Mouse (Mus musculus) heart, embryonic 15.5 days (tissue): ENCODE measurements around the gene Cntnap5b. TPM values are rescaled to one million over a fixed set of nuclear protein-coding genes. Genes with fewer than 3 reads are reported as not detected.
"Not testable (repeated sequence)": the region's sequence is repeated elsewhere in the genome, so short reads cannot be mapped to it uniquely, and the experiment has no call there.

Source experiments
- ATAC-seq: fragments of 200-750 bp; cut with Nextera tagmentation; replicated peaks from 2 replicates; pipeline ENCODE4 v1.8.0; 2017; ENCODE audit warnings: low read depth, moderate TSS enrichment; ENCODE audit not compliant: insufficient number of reproducible peaks, insufficient read depth, low FRiP score
- H3K27ac ChIP-seq: fragments of 300-500 bp; sonication (generic); 2 replicates; pipeline ENCODE4 v1.5.1; 2015; ENCODE audit warnings: mild to moderate bottlenecking, inconsistent platforms
- H3K27me3 ChIP-seq: fragments of 300-500 bp; sonication (generic); 2 replicates; pipeline ENCODE4 v1.6.1; 2015; ENCODE audit warnings: inconsistent platforms
- H3K36me3 ChIP-seq: fragments of 300-500 bp; sonication (generic); 2 replicates; pipeline ENCODE4 v1.6.1; 2015; ENCODE audit warnings: mild to moderate bottlenecking, inconsistent platforms
- H3K4me1 ChIP-seq: fragments of 300-500 bp; sonication (generic); replicated peaks from 2 replicates; pipeline ENCODE4 v1.6.1; 2015; ENCODE audit warnings: inconsistent platforms
- H3K4me2 ChIP-seq: fragments of 300-500 bp; sonication (generic); 2 replicates; pipeline ENCODE4 v1.6.1; 2015; ENCODE audit warnings: inconsistent platforms, mild to moderate bottlenecking, moderate library complexity
- H3K4me3 ChIP-seq: fragments of 300-500 bp; sonication (generic); 2 replicates; pipeline ENCODE4 v1.5.1; 2015; ENCODE audit warnings: mild to moderate bottlenecking, inconsistent platforms
- H3K9ac ChIP-seq: fragments of 300-500 bp; sonication (generic); 2 replicates; pipeline ENCODE4 v1.6.1; 2015; ENCODE audit warnings: mild to moderate bottlenecking, inconsistent platforms
- H3K9me3 ChIP-seq: fragments of 300-500 bp; sonication (generic); replicated peaks from 2 replicates; pipeline ENCODE4 v1.6.1; 2016; ENCODE audit warnings: inconsistent platforms
- WGBS: fragments of 180-500 bp; shearing (Covaris S2); methylation state at CpG from one replicate; pipeline ENCODE4 v1.1.7; 2015; ENCODE audit warnings: mixed read lengths; 5-methylcytosine and 5-hydroxymethylcytosine counted together
- polyA plus RNA-seq: library from polyadenylated mRNA; unstranded; fragments of >200 nt; fragmentation: Nextera tagmentation; extraction: Ambion mirVana; gene quantifications from 2 replicates; pipeline ENCODE4 v1.2.1, GENCODE M21; 2015

Gene Cntnap5b
- polyA plus RNA-seq, 1 experiment from 2014 or later = not detected

DNA sequence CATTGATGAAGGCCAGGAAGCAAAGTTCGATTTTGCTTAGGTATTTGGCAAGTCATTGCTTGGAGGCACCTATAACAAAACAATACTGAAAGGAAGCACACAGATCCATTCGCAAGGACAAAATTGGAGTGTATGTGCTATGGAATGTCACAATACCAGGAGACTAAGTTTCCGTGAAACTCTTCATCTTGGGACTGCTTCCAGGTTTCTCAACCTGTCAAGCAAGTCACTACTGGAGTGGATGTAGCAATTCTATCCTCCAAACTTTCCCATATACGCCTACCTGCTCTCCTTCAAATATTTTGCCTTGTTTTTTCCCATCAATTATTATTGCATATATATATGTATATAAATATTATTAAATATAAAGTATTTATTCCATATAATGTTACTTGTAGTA, 228.7 kb downstream of the Cntnap5b start:
- H3K4me2 ChIP-seq, ATAC-seq, H3K27ac ChIP-seq, H3K9me3 ChIP-seq, H3K36me3 ChIP-seq, H3K4me3 ChIP-seq, H3K27me3 ChIP-seq, H3K4me1 ChIP-seq, H3K9ac ChIP-seq: not testable (repeated sequence)
- 78% methylated on average over 4 of the region's 4 CpGs for WGBS

DNA sequence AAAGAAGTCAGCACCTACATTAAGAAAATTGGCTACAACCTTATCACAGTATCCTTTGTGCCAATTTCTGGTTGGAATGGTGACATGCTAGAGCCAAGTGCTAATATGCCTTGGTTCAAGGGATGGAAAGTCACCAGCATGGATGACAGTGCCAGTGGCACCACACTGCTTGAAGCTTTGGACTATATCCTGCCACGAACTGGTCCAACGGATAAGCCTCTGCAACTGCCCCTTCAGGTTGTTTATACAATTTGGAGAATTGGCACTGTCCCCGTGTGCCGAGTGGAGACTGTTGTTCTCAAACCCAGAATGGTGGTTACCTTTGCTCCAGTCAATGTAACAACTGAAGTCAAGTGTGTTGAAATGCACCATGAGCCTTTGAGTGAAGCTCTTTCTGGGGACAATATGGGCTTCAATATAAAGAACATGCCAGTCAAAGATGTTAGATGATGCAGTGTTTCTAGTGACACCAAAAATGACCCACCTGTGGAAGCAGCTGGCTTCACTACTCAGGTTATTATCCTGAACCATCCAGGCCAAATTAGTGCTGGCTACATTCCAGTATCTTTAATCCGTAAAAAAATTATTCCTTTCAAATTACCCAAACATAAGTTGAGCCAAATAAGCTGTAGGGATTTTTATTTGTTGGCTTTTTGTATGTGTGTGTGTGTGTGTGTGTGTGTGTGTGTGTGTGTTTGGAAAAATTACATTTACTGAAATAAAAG, 233.6 kb downstream of the Cntnap5b start:
- no peaks in the 10 kb centered on the region for H3K27me3 ChIP-seq
- no peaks in the 10 kb centered on the region for H3K36me3 ChIP-seq
- no peaks in the 10 kb centered on the region for H3K4me1 ChIP-seq
- no peak overlapping the region for H3K27ac ChIP-seq
- no peak overlapping the region for H3K4me3 ChIP-seq
- 72% methylated on average over 5 of the region's 5 CpGs for WGBS
- no peak overlapping the region for H3K4me2 ChIP-seq
- H3K9me3 ChIP-seq = no peaks in the 10 kb centered on the region
- no peak overlapping the region for H3K9ac ChIP-seq
- no peak for ATAC-seq

DNA sequence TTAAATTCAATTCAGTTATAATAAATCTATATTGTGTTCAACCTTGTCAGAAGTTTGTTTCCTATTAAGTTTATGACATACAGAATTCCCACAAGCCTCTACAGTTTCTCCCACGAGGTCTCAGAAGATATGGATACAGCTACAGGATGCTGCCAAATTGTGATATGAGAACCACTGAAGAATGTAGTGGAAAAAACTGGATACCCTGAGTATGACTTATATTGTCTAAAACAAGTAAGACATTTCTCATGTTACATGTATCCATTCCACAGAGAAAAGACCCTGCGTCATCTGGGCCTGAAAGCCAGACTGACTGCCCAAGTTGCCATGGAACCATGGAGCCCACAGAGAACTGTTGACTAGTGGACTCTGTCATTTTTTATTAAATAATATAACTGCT, 269.2 kb downstream of the Cntnap5b start:
- H3K27ac ChIP-seq = no peak overlapping the region
- no peak overlapping the region for H3K4me3 ChIP-seq
- H3K36me3 ChIP-seq = no peaks in the 10 kb centered on the region
- H3K9me3 ChIP-seq = no peaks in the 10 kb centered on the region
- WGBS = 65% methylated on average over 2 of the region's 2 CpGs
- ATAC-seq = no peak
- H3K4me2 ChIP-seq = no peak overlapping the region
- H3K9ac ChIP-seq = no peak overlapping the region
- no peaks in the 10 kb centered on the region for H3K27me3 ChIP-seq
- no peaks in the 10 kb centered on the region for H3K4me1 ChIP-seq

DNA sequence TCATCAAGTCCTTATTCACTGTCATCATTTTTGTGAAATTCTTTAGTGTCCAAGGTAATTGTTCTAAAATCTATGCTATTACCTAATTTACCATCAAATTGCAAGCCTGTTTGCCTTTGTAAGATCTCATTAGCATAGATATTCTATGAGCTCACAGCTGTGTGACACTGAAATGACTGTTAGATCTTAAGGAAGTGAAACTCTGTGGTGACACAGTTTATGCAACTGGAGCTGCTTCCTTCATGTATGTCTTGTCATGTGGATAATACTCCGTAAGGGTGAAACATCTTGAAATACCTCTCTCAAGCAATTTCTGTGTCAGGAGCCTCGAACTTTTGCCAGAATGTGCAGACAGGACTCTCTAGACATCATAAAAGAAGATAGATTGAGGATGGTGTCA, 307.2 kb downstream of the Cntnap5b start:
- Histone ChIP-seq H3K4me2 (no peak overlapping the region), H3K4me3 (no peak overlapping the region), H3K9me3 (no peaks in the 10 kb centered on the region), H3K9ac (no peak overlapping the region), H3K36me3 (no peaks in the 10 kb centered on the region), H3K27ac (no peak overlapping the region), H3K4me1 (no peaks in the 10 kb centered on the region), H3K27me3 (no peaks in the 10 kb centered on the region)
- no peak for ATAC-seq
- WGBS = 57% methylated on average over 2 of the region's 2 CpGs

DNA sequence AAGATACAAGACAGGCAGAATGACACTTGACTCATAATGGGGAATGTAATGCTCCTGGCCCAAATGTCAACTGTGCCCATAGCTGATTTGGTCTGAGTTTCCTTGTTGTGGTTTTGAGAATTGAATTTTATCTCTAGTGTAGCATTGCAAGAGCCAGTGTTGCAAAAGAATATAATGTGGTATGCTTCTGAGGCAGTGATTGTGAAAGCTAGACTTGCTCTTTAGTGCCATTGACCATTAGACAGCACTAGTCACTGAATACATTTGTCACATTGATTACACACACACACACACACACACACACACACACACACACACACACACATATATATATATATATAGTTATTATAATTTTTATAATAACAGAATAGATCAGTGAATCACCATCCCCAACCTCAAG, 328.0 kb downstream of the Cntnap5b start:
- Histone ChIP-seq H3K27ac (no peak overlapping the region), H3K27me3 (no peaks in the 10 kb centered on the region), H3K4me3 (no peak overlapping the region), H3K9me3 (no peaks in the 10 kb centered on the region), H3K36me3 (no peaks in the 10 kb centered on the region), H3K4me1 (no peaks in the 10 kb centered on the region), H3K4me2 (no peak overlapping the region), H3K9ac (no peak overlapping the region)
- no peak for ATAC-seq

DNA sequence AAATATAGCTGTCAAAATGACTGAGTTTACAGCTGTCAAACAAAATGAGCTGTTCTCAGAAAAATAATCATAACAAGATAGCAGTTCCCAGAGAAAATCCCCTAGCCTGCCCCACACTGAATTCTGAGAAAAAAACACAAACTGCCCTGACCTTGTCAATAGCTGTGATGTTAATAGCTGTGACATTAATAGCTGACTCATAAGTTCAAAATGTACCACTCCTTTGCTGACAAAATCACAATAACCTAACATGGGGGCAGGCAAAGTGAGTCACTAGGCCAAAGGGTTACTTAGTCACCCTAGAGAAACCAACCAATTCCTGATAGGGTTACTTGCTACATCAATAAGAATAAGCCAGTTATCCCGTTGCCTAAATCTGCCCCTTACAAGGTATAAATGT, 328.5 kb downstream of the Cntnap5b start:
- Histone ChIP-seq H3K27ac (no peak overlapping the region), H3K27me3 (no peaks in the 10 kb centered on the region), H3K36me3 (no peaks in the 10 kb centered on the region), H3K9ac (no peak overlapping the region), H3K4me1 (no peaks in the 10 kb centered on the region), H3K4me2 (no peak overlapping the region), H3K9me3 (no peaks in the 10 kb centered on the region), H3K4me3 (no peak overlapping the region)
- ATAC-seq = no peak
- WGBS = 65% methylated on average over 1 of the region's 1 CpGs

DNA sequence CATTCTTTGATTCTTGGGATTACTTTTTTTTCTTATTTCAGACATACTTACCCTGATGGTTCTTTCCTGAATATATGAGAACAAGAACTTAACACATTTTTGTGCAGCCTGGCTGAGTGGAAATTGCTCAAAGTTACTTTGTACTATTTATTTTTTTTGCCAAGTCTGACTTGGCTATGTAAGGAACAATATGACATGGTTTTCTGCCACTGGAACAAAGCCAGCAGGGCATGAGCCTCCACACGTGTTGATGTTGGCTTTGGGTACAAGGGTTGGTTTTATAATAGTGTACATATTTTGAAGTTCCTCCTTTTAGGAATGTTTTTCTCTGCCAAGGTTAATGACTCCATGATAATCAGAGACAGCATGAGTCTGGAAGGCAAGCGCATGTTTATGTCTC, 331.8 kb downstream of the Cntnap5b start:
- Histone ChIP-seq H3K27me3 (no peaks in the 10 kb centered on the region), H3K9me3 (no peaks in the 10 kb centered on the region), H3K4me1 (no peaks in the 10 kb centered on the region), H3K36me3 (no peaks in the 10 kb centered on the region), H3K4me2 (no peak overlapping the region), H3K4me3 (no peak overlapping the region), H3K27ac (no peak overlapping the region), H3K9ac (no peak overlapping the region)
- WGBS = 57% methylated on average over 2 of the region's 2 CpGs
- no peak for ATAC-seq

DNA sequence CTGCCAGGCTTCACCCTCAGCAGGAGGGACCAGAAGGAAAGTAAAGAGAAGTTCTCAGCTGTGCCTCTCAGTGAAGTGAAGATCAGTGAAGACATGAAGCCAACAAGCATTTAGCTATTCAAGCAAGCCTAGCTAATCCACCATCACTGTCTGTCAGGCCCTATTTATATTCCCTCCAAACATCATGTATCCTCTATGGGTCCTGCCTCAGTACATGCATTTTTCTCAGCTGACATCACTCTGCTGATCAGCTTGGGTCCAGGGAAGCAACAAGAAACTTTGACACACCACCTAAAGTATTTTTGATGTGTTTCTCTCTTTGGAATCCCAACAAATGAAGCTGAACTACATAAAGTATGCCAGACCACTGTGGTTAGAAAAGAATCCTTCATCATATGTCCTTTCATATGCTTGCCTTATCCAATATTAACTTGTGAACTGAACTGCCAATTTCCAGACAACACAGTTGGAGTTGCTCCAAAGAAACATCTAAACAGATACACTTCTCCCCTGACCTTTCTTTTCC, 349.9 kb downstream of the Cntnap5b start:
- H3K4me3 ChIP-seq = no peak overlapping the region
- H3K36me3 ChIP-seq = no peaks in the 10 kb centered on the region
- no peaks in the 10 kb centered on the region for H3K27me3 ChIP-seq
- no peak for ATAC-seq
- no peak overlapping the region for H3K4me2 ChIP-seq
- no peak overlapping the region for H3K9ac ChIP-seq
- H3K27ac ChIP-seq = no peak overlapping the region
- H3K9me3 ChIP-seq = no peaks in the 10 kb centered on the region
- no peaks in the 10 kb centered on the region for H3K4me1 ChIP-seq

DNA sequence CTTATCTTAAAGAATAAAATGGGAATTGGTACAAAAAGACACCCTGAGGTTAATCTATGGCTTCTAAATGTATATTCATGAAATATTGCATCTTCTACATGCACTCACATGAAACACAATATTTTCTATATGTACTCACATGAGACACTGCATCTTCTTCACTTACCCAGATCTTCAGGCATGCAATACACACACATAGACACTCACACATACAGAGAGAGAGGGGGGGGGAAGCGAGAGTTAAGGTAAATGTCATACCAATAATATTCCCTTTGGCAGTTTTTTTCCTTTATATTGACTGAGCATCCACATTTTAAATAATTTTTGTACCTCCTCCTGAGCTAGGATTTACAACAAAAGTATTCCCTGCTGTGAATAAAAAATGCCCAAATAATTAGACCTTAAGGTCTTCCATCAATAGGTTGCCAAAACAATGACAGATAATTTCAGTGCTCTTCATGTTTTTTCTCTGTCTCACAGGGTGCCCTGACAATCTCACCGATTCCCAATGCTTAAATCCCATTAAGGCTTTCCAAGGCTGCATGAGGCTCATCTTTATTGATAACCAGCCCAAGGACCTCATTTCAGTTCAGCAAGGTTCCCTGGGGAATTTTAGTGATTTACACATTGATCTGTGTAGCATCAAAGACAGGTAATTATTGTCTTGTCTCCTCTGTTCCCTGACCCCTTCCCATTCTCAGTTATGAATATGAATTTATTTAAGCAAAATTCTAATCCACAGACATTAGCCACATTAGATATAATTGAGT, 391.2 kb downstream of the Cntnap5b start:
- no peak for ATAC-seq
- H3K4me1 ChIP-seq = no peaks in the 10 kb centered on the region
- H3K9me3 ChIP-seq = no peaks in the 10 kb centered on the region
- no peak overlapping the region for H3K9ac ChIP-seq
- 61% methylated on average over 2 of the region's 2 CpGs for WGBS
- H3K27me3 ChIP-seq = no peaks in the 10 kb centered on the region
- H3K27ac ChIP-seq = no peak overlapping the region
- no peaks in the 10 kb centered on the region for H3K36me3 ChIP-seq
- no peak overlapping the region for H3K4me3 ChIP-seq
- H3K4me2 ChIP-seq = no peak overlapping the region

DNA sequence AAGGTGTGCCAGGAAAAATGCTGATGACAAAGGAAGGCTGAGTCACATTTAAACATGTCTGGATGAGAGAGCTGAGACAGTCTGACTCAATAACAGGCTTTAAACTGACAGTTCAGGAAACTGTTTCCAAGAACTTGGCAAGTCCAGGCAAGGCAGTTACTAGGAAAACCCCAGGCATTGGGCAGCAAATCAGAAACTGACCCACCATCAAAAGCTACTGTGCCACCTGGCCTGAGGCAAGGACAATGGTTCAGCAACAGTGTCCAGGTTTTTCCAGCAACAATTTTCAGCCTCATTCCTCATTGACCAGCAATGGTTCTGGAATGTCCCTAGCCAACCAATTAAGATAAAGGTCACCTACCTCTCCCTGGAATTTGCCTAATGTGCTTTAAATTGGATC, 399.0 kb downstream of the Cntnap5b start:
- no peak for ATAC-seq
- Histone ChIP-seq H3K27me3 (no peaks in the 10 kb centered on the region), H3K27ac (no peak overlapping the region), H3K4me2 (no peak overlapping the region), H3K9me3 (no peaks in the 10 kb centered on the region), H3K4me3 (no peak overlapping the region), H3K9ac (no peak overlapping the region), H3K4me1 (no peaks in the 10 kb centered on the region), H3K36me3 (no peaks in the 10 kb centered on the region)

DNA sequence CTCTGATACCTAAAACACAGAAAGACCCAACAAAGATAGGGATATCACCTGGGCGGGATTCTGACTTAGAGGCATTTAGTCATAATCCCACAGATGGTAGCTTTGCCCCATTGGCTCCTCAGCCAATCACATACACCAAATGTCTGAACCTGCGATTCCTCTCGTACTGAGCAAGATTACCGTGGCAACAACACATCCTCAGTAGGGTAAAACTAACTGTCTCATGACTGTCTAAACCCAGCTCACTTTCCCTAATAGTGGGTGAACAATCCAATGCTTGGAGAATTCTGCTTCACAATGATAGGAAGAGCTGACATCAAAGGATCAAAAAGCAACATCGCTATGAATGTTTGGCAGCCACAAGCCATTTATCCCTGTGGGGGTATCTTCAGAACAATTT, 407.5 kb downstream of the Cntnap5b start:
- Histone ChIP-seq H3K9me3 (no peaks in the 10 kb centered on the region), H3K36me3 (no peaks in the 10 kb centered on the region), H3K9ac (no peak overlapping the region), H3K4me1 (no peaks in the 10 kb centered on the region), H3K27me3 (no peaks in the 10 kb centered on the region), H3K4me3 (no peak overlapping the region), H3K27ac (no peak overlapping the region), H3K4me2 (no peak overlapping the region)
- ATAC-seq = peak; percentile 99
- WGBS = 73% methylated on average over 5 of the region's 5 CpGs
